8 mouse cellular contexts compared by ENCODE assay signal in the genomic region with DNA sequence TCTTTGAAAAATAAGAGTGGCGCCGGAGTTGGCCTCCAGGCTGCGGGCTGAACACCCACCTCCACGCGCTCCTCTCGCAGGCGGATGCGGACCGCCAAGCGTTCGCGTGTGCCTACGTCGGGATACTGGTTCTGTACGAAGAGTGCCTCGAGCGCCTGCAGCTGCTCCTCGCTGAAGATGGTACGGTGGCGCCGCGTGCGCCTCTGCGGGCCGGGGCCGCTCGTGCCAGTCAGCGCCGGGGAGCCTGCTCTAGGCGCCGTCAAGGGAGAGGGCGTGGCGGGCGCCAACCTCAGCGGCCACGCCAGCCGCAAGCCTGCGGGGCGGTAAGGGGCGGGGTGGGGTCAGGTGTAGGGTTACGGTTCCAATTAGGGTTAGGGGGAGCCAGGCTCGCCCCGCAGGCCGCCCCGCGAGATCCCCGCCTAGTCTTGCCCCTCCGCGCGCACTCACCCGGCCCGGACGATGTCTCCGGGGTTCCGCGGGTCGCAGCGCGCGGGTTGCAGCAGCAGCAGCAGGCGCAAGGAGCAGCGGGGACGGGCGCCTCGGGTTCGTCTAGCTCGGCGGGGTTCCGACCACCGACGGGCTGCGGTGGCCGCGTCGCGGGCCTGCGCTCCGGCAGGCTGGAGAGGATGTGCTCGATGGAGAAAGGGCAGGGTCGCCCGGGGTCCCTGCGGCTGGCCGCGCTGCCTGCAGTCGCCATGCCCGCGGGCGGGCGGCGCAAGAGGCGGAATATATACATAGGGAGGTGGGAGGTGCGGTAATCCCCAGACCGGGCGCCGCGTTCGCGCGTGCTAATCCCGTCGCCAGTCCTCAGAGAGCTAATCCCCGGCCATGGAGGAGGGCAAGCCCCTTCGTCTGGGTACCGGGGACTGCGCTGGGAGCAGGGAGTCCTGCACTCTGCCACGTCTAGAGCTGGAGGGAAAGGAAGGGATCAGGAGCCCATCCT. TPM values are rescaled to one million over a fixed set of nuclear protein-coding genes. Genes with fewer than 3 reads are reported as not detected.
DNase-seq lines count a peak whose midpoint lies in the region; ATAC-seq lines count a peak whose summit lies in the region.

A gene (minus strand): TSS at position 753 of the 943 bp plus-strand sequence.

- peak within 1 kb of the TSS; percentile 34; the same call in 1 of the 2 replicates for H3K9ac ChIP-seq in intestine, embryonic 15.5 days
- peak within 1 kb of the TSS; percentile 50 for H3K9ac ChIP-seq in midbrain, embryonic 16.5 days (ENCODE audit: low read depth, low read length)

- H3K4me1 ChIP-seq in intestine, embryonic 15.5 days (replicated peaks) = peaks cover 20% of the 10 kb centered on the region
- H3K4me1 ChIP-seq in midbrain, embryonic 16.5 days (ENCODE audit: control insufficient read depth, insufficient read depth, low read length) = peaks cover 17% of the 10 kb centered on the region

- peak; percentile 54 for DNase-seq in CD4-positive, CD25-positive, alpha-beta regulatory T cell, adult 2 months (ENCODE audit: low read depth, low spot score)
- DNase-seq in right cerebral cortex, postnatal 4 days = peak; percentile 26
- DNase-seq in right cerebral cortex, postnatal 36 days (ENCODE audit: low spot score in 2 of 2) = no peak
- DNase-seq in cerebellum, adult 18-20 months = no peak

- no peaks in the 10 kb centered on the region for H3K9me3 ChIP-seq in intestine, embryonic 15.5 days
- no peaks in the 10 kb centered on the region for H3K9me3 ChIP-seq in midbrain, embryonic 16.5 days (replicated peaks; ENCODE audit: control insufficient read depth, low read length, poor library complexity, severe bottlenecking)

- H3K27ac ChIP-seq in intestine, embryonic 15.5 days = no peak within 1 kb of the TSS
- H3K27ac ChIP-seq in midbrain, embryonic 16.5 days (ENCODE audit: low read length) = no peak within 1 kb of the TSS

- peaks cover 61% of the 10 kb centered on the region for H3K27me3 ChIP-seq in intestine, embryonic 15.5 days (replicated peaks)
- peaks cover 50% of the 10 kb centered on the region for H3K27me3 ChIP-seq in midbrain, embryonic 16.5 days (ENCODE audit: control insufficient read depth, insufficient read depth, low read depth, low read length)

- no peaks in the 10 kb centered on the region for H3K36me3 ChIP-seq in intestine, embryonic 15.5 days
- H3K36me3 ChIP-seq in midbrain, embryonic 16.5 days (ENCODE audit: control insufficient read depth, insufficient read depth, low read length) = no peaks in the 10 kb centered on the region

- under 1% methylated on average over 105 of the region's 106 CpGs for WGBS in intestine, embryonic 15.5 days
- WGBS in midbrain, embryonic 16.5 days = under 1% methylated on average over 98 of the region's 106 CpGs

- no peak for ATAC-seq in CD4-positive, CD25-positive, alpha-beta regulatory T cell, adult 4 months
- no peak; the same call in 1 of the 2 replicates for ATAC-seq in intestine, embryonic 15.5 days
- no peak for ATAC-seq in midbrain, embryonic 16.5 days
- no peak for ATAC-seq in activated CD4-positive, CD25-positive, alpha-beta regulatory T cell, adult 4 months

- peak within 1 kb of the TSS; percentile 82 for H3K4me2 ChIP-seq in intestine, embryonic 15.5 days (replicated peaks)
- H3K4me2 ChIP-seq in midbrain, embryonic 16.5 days (ENCODE audit: low read length) = peak within 1 kb of the TSS; percentile 51

- peak within 1 kb of the TSS; percentile 42 for H3K4me3 ChIP-seq in intestine, embryonic 15.5 days (replicated peaks)
- peak within 1 kb of the TSS; percentile 35 for H3K4me3 ChIP-seq in midbrain, embryonic 16.5 days (ENCODE audit: low read depth, low read length)

RNA-seq across cellular contexts. Expression of the gene that starts here (rescaled TPM):
- not detected for polyA plus RNA-seq in CD4-positive, CD25-positive, alpha-beta regulatory T cell, adult 4 months (2017; shearing (Covaris generic))
- 0.14 TPM in 1 of 2 replicates, not detected in the other for polyA plus RNA-seq in intestine, embryonic 15.5 days (2015; fragmentation: Nextera tagmentation; extraction: Ambion mirVana)
- polyA plus RNA-seq in midbrain, embryonic 16.5 days (2015; fragmentation: Nextera tagmentation; extraction: Ambion mirVana) = 0.46 and 1.4 TPM in 2 replicates
- polyA plus RNA-seq in activated CD4-positive, CD25-positive, alpha-beta regulatory T cell, adult 4 months (2017; shearing (Covaris generic)) = not detected

Comparison
In these comparisons a context has a peak if more than half of its experiments do, and no peak if none do; other contexts are left out.
1. DNase-seq: peak in CD4-positive, CD25-positive, alpha-beta regulatory T cell, adult 2 months (single experiment) and right cerebral cortex, postnatal 4 days (single experiment); none in right cerebral cortex, postnatal 36 days (0 of 2) and cerebellum, adult 18-20 months (0 of 2).